Mouse (Mus musculus): ENCODE results near the gene Snph.

DNA sequence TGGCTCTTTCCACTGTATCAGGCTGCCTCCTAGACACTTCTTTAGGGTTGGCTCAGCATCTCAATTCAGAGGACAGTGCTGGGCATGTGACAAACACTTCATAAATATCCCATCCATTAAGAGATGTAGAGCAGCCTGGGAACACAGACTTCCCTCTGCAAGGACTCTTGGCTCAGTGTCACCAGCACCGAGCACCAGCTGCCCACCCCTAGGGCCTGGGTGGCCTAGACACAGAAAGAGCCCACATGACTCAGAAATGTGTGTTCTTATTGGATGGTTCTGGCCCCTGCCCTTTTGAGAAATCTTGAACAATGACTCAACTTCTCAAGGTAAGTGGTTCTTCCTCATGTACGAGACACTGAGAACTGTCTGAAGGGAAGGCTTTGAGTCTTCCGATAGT is 4.4 kb downstream of the Snph start:
- TF ChIP-seq E2F4 (IDR thresholded peaks at IDR 0.05; ENCODE audit: insufficient read depth) (no peak), POLR2A (IDR thresholded peaks at IDR 0.05; ENCODE audit: insufficient read length, low read depth) (no peak), TCF3 (IDR thresholded peaks at IDR 0.05; ENCODE audit: insufficient read length, low read depth) (no peak), REST (IDR thresholded peaks at IDR 0.05; ENCODE audit: insufficient read depth, insufficient read length) (no peak), TCF12 (IDR thresholded peaks at IDR 0.05; ENCODE audit: insufficient read depth, poor library complexity, severe bottlenecking) (no peak), MYOG (IDR thresholded peaks at IDR 0.05; ENCODE audit: control insufficient read depth in 1 of 3, insufficient read depth in 1 of 3, insufficient read length in 2 of 3, low read depth in 2 of 3) (no peak), USF1 (IDR thresholded peaks at IDR 0.05; ENCODE audit: low read depth) (no peak), MYOD1 (IDR thresholded peaks at IDR 0.05; ENCODE audit: control insufficient read depth in 1 of 3, insufficient read length in 2 of 3, low read depth in 2 of 3) (no peak), POLR2AphosphoS2 (IDR thresholded peaks at IDR 0.05; ENCODE audit: insufficient read length, low read depth) (no peak), MAX (IDR thresholded peaks at IDR 0.05; ENCODE audit: low read depth) (no peak), CEBPB (IDR thresholded peaks at IDR 0.05; ENCODE audit: insufficient read depth, poor library complexity, severe bottlenecking) (no peak), SRF (IDR thresholded peaks at IDR 0.05; ENCODE audit: control insufficient read depth, insufficient read length, low read depth) (no peak)
